Mouse (Mus musculus) embryonic fibroblast, embryonic 13.5 days (primary cell): ENCODE measurements around the gene Madcam1.

ENCODE experiments used
- CTCF ChIP-seq: IDR thresholded peaks from 2 replicates; pipeline ENCODE4 v1.5.1; 2011; ENCODE audit warnings: mild to moderate bottlenecking, control low read depth, low read length, moderate library complexity, borderline replicate concordance; ENCODE audit not compliant: insufficient read depth
- POLR2A ChIP-seq: IDR thresholded peaks from 2 replicates; pipeline ENCODE4 v1.6.1; 2011; ENCODE audit warnings: low read depth, mild to moderate bottlenecking, control low read depth, low read length, moderate library complexity

DNA sequence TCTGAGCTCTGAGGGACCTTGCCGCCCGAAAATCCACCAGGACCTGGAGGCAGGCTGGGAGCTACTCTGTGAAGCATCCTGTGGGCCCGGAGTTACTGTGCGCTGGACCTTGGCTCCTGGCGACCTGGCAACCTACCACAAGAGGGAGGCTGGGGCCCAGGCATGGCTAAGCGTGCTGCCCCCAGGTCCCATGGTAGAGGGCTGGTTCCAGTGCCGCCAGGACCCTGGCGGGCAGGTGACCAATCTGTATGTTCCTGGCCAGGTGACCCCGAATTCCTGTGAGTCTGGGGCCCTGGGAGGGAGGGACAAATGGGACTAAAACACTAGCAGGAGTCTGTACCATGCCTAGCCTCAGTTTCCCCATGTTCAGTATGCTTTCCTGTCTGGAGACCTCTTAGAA, 2.1 kb downstream of the Madcam1 start:
- TF ChIP-seq POLR2A (no peak), CTCF (no peak)
